Mouse (Mus musculus): ENCODE data around the gene Napsa.

DNA sequence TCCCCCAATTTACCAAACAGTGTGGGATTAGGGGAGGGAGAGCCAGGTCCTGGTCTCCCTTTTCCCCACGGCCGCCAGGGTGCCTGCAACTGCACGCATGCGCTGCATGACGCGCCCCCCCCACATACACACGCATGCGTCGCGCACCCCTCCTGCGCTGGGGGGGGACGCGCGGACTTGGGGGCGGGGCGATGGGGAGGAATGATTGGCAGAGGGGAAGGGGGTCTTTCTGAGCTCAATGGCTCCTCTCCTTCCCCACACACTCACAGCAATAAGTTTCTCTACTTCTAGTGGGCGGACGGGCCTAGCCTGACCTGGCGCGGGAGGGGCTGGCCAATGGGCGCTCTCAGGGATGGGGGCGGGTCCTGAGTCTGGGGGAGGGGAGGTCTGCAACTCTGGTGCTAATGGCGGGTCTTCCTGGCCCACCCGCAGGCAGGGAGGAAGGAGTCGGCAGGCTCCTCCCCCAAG lies 32.0 kb downstream of the Napsa start:
- TF ChIP-seq CTCF (IDR thresholded peaks at IDR 0.05) (peak; percentile 47), EP300 (IDR thresholded peaks at IDR 0.05) (no peak)

All from lung, postnatal 0 days (tissue).